Mouse (Mus musculus): ENCODE data around the gene Tpi1. TPM values are rescaled to one million over a fixed set of nuclear protein-coding genes. Genes with fewer than 3 reads are reported as not detected.

The Tpi1 gene
- total RNA-seq, 1 experiment = 306 TPM

- DNase-seq (ENCODE audit: low read depth, low spot score) = peak; percentile 68
- Histone ChIP-seq H3K27ac (ENCODE audit: insufficient read depth, low read depth, low read length, poor library complexity, severe bottlenecking) (no peak overlapping the region), H3K9ac (ENCODE audit: insufficient read depth, low read depth, low read length, poor library complexity, severe bottlenecking) (peak overlapping the region; percentile 15), H3K36me3 (ENCODE audit: control insufficient read depth, insufficient read depth, low read length, poor library complexity, severe bottlenecking) (no peaks in the 10 kb centered on the region), H3K4me3 (ENCODE audit: insufficient read depth in 1 of 2, low read depth in 1 of 2, low read length in 2 of 2, poor library complexity in 1 of 2, severe bottlenecking in 1 of 2) (peak overlapping the region; percentile 54 to 65), H3K4me1 (ENCODE audit: control insufficient read depth in 2 of 2, insufficient read depth in 2 of 2, low read length in 2 of 2, poor library complexity in 1 of 2) (peaks cover 3 to 23% of the 10 kb centered on the region in 2 experiments), H3K9me3 (ENCODE audit: control insufficient read depth, insufficient read depth, low read depth, low read length) (no peaks in the 10 kb centered on the region)
- TF ChIP-seq ZC3H11A (IDR thresholded peaks at IDR 0.05; ENCODE audit: borderline replicate concordance, low read depth, low read length) (no peak), HCFC1 (IDR thresholded peaks at IDR 0.05; ENCODE audit: borderline replicate concordance, insufficient read depth, low read length) (no peak), ZNF384 (IDR thresholded peaks at IDR 0.05; ENCODE audit: low read depth, low read length) (no peak), MAFK (IDR thresholded peaks at IDR 0.05; ENCODE audit: insufficient read depth, low read depth, low read length) (no peak), CHD2 (IDR thresholded peaks at IDR 0.05; ENCODE audit: low read depth, low read length) (no peak)
- in situ Hi-C loops (cut with MboI; ENCODE audit: low sequenced_read_pairs in 2 of 2, unreplicated experiment in 2 of 2) = no loop called here
These were observed 46.0 kb downstream of the Tpi1 start for GRCm38 (mm10) chr6:124767920-124768703.

- H3K27ac ChIP-seq (ENCODE audit: insufficient read depth, low read depth, low read length, poor library complexity, severe bottlenecking) = no peak overlapping the region
- no peaks in the 10 kb centered on the region for H3K9me3 ChIP-seq (ENCODE audit: control insufficient read depth, insufficient read depth, low read depth, low read length)
- in situ Hi-C loops (cut with MboI; ENCODE audit: low sequenced_read_pairs in 2 of 2, unreplicated experiment in 2 of 2) = no loop called here
- peak overlapping the region; percentile 15; the same call in 1 of the 2 replicates for H3K9ac ChIP-seq (ENCODE audit: insufficient read depth, low read depth, low read length, poor library complexity, severe bottlenecking)
- peaks cover 3 to 23% of the 10 kb centered on the region in 2 experiments for H3K4me1 ChIP-seq (ENCODE audit: control insufficient read depth in 2 of 2, insufficient read depth in 2 of 2, low read length in 2 of 2, poor library complexity in 1 of 2)
- H3K36me3 ChIP-seq (ENCODE audit: control insufficient read depth, insufficient read depth, low read length, poor library complexity, severe bottlenecking) = no peaks in the 10 kb centered on the region
- DNase-seq (ENCODE audit: low read depth, low spot score) = no peak
- H3K4me3 ChIP-seq (ENCODE audit: insufficient read depth in 1 of 2, low read depth in 1 of 2, low read length in 2 of 2, poor library complexity in 1 of 2, severe bottlenecking in 1 of 2) = peak overlapping the region in 1 of 2 experiments; percentile 65; a peak in 3 of 4 replicates
- TF ChIP-seq HCFC1 (IDR thresholded peaks at IDR 0.05; ENCODE audit: borderline replicate concordance, insufficient read depth, low read length) (no peak), MAFK (IDR thresholded peaks at IDR 0.05; ENCODE audit: insufficient read depth, low read depth, low read length) (no peak), CHD2 (IDR thresholded peaks at IDR 0.05; ENCODE audit: low read depth, low read length) (no peak), ZC3H11A (IDR thresholded peaks at IDR 0.05; ENCODE audit: borderline replicate concordance, low read depth, low read length) (no peak), ZNF384 (IDR thresholded peaks at IDR 0.05; ENCODE audit: low read depth, low read length) (no peak)
These were observed 46.6 kb downstream of the Tpi1 start for GRCm38 (mm10) chr6:124767536-124767919.

GRCm38 (mm10) chr6:124765951-124766350, 48.1 kb downstream of the Tpi1 start:
- in situ Hi-C loops (cut with MboI; ENCODE audit: low sequenced_read_pairs in 2 of 2, unreplicated experiment in 2 of 2) = no loop called here
- Histone ChIP-seq H3K9ac (ENCODE audit: insufficient read depth, low read depth, low read length, poor library complexity, severe bottlenecking) (no peak overlapping the region), H3K36me3 (ENCODE audit: control insufficient read depth, insufficient read depth, low read length, poor library complexity, severe bottlenecking) (no peaks in the 10 kb centered on the region; the same call in 1 of the 2 replicates), H3K4me1 (ENCODE audit: control insufficient read depth in 2 of 2, insufficient read depth in 2 of 2, low read length in 2 of 2, poor library complexity in 1 of 2) (peaks cover 3 to 23% of the 10 kb centered on the region in 2 experiments), H3K27ac (ENCODE audit: insufficient read depth, low read depth, low read length, poor library complexity, severe bottlenecking) (no peak overlapping the region), H3K4me3 (ENCODE audit: insufficient read depth in 1 of 2, low read depth in 1 of 2, low read length in 2 of 2, poor library complexity in 1 of 2, severe bottlenecking in 1 of 2) (no peak overlapping the region), H3K9me3 (ENCODE audit: control insufficient read depth, insufficient read depth, low read depth, low read length) (no peaks in the 10 kb centered on the region)
- no peak for DNase-seq (ENCODE audit: low read depth, low spot score)
- TF ChIP-seq ZNF384 (IDR thresholded peaks at IDR 0.05; ENCODE audit: low read depth, low read length) = no peak
- TF ChIP-seq HCFC1 (IDR thresholded peaks at IDR 0.05; ENCODE audit: borderline replicate concordance, insufficient read depth, low read length) = no peak
- no peak for TF ChIP-seq CHD2 (IDR thresholded peaks at IDR 0.05; ENCODE audit: low read depth, low read length)
- TF ChIP-seq ZC3H11A (IDR thresholded peaks at IDR 0.05; ENCODE audit: borderline replicate concordance, low read depth, low read length) = no peak
- TF ChIP-seq MAFK (IDR thresholded peaks at IDR 0.05; ENCODE audit: insufficient read depth, low read depth, low read length) = no peak

Other genes starting within 250 kb of the Tpi1 start
- gene C1rb, start 244.0 kb downstream of the Tpi1 start, total RNA-seq (2012; rRNA removed) = 0.26 TPM in 1 of 2 replicates, not detected in the other
- gene C1s2, start 178.2 kb downstream of the Tpi1 start, total RNA-seq (2012; rRNA removed) = 0.27 and 0.63 TPM in 2 replicates
- 65.5 and 107 TPM in 2 replicates for gene Lpcat3, start 151.3 kb downstream of the Tpi1 start, total RNA-seq (2012; rRNA removed)
- gene Emg1, start 102.1 kb downstream of the Tpi1 start, total RNA-seq (2012; rRNA removed) = 292 and 344 TPM in 2 replicates
- 530 and 581 TPM in 2 replicates for gene Phb2, start 102.0 kb downstream of the Tpi1 start, total RNA-seq (2012; rRNA removed)
- gene Ptpn6, start 75.6 kb downstream of the Tpi1 start, total RNA-seq (2012; rRNA removed) = 15.1 and 16.5 TPM in 2 replicates
- gene Grcc10, start 72.9 kb downstream of the Tpi1 start, total RNA-seq (2012; rRNA removed) = 108 and 128 TPM in 2 replicates
- gene Gm45234, start 58.3 kb downstream of the Tpi1 start, total RNA-seq (2012; rRNA removed) = 0.13 TPM in 1 of 2 replicates, not detected in the other
- gene Atn1, start 57.8 kb downstream of the Tpi1 start, total RNA-seq (2012; rRNA removed) = 4.7 and 8.9 TPM in 2 replicates
- gene Eno2, start 44.6 kb downstream of the Tpi1 start, total RNA-seq (2012; rRNA removed) = 10.1 and 17.9 TPM in 2 replicates
- 0.37 TPM in 1 of 2 replicates, not detected in the other for gene Lrrc23, start 34.6 kb downstream of the Tpi1 start, total RNA-seq (2012; rRNA removed)
- 6.3 and 10.1 TPM in 2 replicates for gene Spsb2, start 5.6 kb downstream of the Tpi1 start, total RNA-seq (2012; rRNA removed)
- gene Usp5, start 15.2 kb upstream of the Tpi1 start, total RNA-seq (2012; rRNA removed) = 149 and 150 TPM in 2 replicates
- gene Cdca3, start 15.3 kb upstream of the Tpi1 start, total RNA-seq (2012; rRNA removed) = 128 and 137 TPM in 2 replicates
- 0.32 TPM in 1 of 2 replicates, not detected in the other for gene Gnb3, start 26.0 kb upstream of the Tpi1 start, total RNA-seq (2012; rRNA removed)
- 10.1 and 15.6 TPM in 2 replicates for gene P3h3, start 43.5 kb upstream of the Tpi1 start, total RNA-seq (2012; rRNA removed)
- gene Gpr162, start 49.7 kb upstream of the Tpi1 start, total RNA-seq (2012; rRNA removed) = 1.7 and 3.1 TPM in 2 replicates
- gene Cd4, start 73.9 kb upstream of the Tpi1 start, total RNA-seq (2012; rRNA removed) = 0.37 and 0.49 TPM in 2 replicates
- gene Lag3, start 97.4 kb upstream of the Tpi1 start, total RNA-seq (2012; rRNA removed) = 1.0 and 1.2 TPM in 2 replicates
- gene Ptms, start 105.8 kb upstream of the Tpi1 start, total RNA-seq (2012; rRNA removed) = 66.7 and 67.4 TPM in 2 replicates
- gene Mlf2, start 117.1 kb upstream of the Tpi1 start, total RNA-seq (2012; rRNA removed) = 179 and 196 TPM in 2 replicates
- 138 and 141 TPM in 2 replicates for gene Cops7a, start 151.2 kb upstream of the Tpi1 start, total RNA-seq (2012; rRNA removed)
- gene Pianp, start 182.4 kb upstream of the Tpi1 start, total RNA-seq (2012; rRNA removed) = 2.9 and 6.1 TPM in 2 replicates
- 25.1 and 25.6 TPM in 2 replicates for gene Zfp384, start 194.8 kb upstream of the Tpi1 start, total RNA-seq (2012; rRNA removed)
- gene Ing4, start 225.5 kb upstream of the Tpi1 start, total RNA-seq (2012; rRNA removed) = 32.4 and 50.2 TPM in 2 replicates
- gene Acrbp, start 235.4 kb upstream of the Tpi1 start, total RNA-seq (2012; rRNA removed) = 9.6 and 31.2 TPM in 2 replicates